Mouse (Mus musculus) bone marrow macrophage, adult 2 months (primary cell): ENCODE data around the gene Asah2. TPM values are rescaled to one million over a fixed set of nuclear protein-coding genes. Genes with fewer than 3 reads are reported as not detected.

Experiments used
- H3K27ac ChIP-seq: 2 replicates; pipeline ENCODE4 v1.5.1; 2012; ENCODE audit warnings: low read depth, low read length; ENCODE audit not compliant: insufficient read depth
- H3K4me1 ChIP-seq: 2 replicates; pipeline ENCODE4 v1.6.1; 2012; ENCODE audit warnings: low read length; ENCODE audit not compliant: control insufficient read depth, insufficient read depth
- H3K4me3 ChIP-seq: 2 replicates; pipeline ENCODE4 v1.5.1; 2012; ENCODE audit warnings: mild to moderate bottlenecking, low read length, moderate library complexity; ENCODE audit not compliant: insufficient read depth
- CTCF ChIP-seq: IDR thresholded peaks from 2 replicates; pipeline ENCODE4 v1.5.1; 2012; ENCODE audit warnings: low read depth, mild to moderate bottlenecking, low read length, moderate library complexity
- POLR2A ChIP-seq: IDR thresholded peaks from 2 replicates; pipeline ENCODE4 v1.6.1; 2012; ENCODE audit warnings: mild to moderate bottlenecking, low read depth, low read length, borderline replicate concordance
- polyA plus RNA-seq: library from polyadenylated mRNA; stranded (reverse); fragments of >200 nt; gene quantifications from 2 replicates; pipeline ENCODE4 v1.2.4, GENCODE M21; 2012; ENCODE audit not compliant: missing spikeins, insufficient read depth, insufficient read length

Asah2 gene
- polyA plus RNA-seq, 1 experiment: 11.3 TPM

DNA sequence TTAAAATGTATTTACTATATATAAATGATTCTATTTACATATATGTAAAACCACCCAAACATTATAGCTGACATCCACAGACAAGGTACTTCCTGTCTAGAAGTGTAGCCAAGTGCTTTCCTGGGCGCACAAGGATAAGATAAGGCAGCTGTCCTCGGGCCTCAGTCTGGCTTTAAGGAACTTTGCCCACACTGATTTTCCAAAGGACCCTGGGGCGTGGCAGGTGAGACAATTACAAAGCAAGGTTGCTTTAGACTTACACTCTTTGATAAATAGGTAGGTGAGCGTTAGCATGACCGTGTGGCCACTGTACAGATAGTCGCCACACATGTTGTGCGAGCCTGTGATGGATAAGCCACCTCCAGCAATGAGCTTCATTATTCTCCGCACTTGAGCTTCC, 21.3 kb upstream of the Asah2 start:
- H3K4me1 ChIP-seq: no peaks in the 10 kb centered on the region
- H3K27ac ChIP-seq: no peak overlapping the region
- H3K4me3 ChIP-seq: no peak overlapping the region
- TF ChIP-seq POLR2A (no peak), CTCF (no peak)

- H3K27ac ChIP-seq: no peak overlapping the region
- no peak overlapping the region for H3K4me3 ChIP-seq
- TF ChIP-seq POLR2A (no peak), CTCF (no peak)
These were observed 19.3 kb upstream of the Asah2 start for GRCm38 (mm10) chr19:32127180-32127850.

GRCm38 (mm10) chr19:32124155-32124554, 16.1 kb upstream of the Asah2 start:
- TF ChIP-seq CTCF: no peak
- no peak for TF ChIP-seq POLR2A
- H3K27ac ChIP-seq: no peak overlapping the region
- no peaks in the 10 kb centered on the region for H3K4me1 ChIP-seq
- H3K4me3 ChIP-seq: no peak overlapping the region

More at GRCm38 (mm10) chr19:32127180-32127850, 19.3 kb upstream of the Asah2 start:
- H3K4me1 ChIP-seq: no peaks in the 10 kb centered on the region

GRCm38 (mm10) chr19:32123196-32123595, 15.2 kb upstream of the Asah2 start:
- Histone ChIP-seq H3K27ac (no peak overlapping the region), H3K4me1 (no peaks in the 10 kb centered on the region)
- TF ChIP-seq POLR2A: no peak
- TF ChIP-seq CTCF: no peak

GRCm38 (mm10) chr19:32120798-32121197, 12.8 kb upstream of the Asah2 start:
- TF ChIP-seq CTCF (no peak), POLR2A (no peak)
- Histone ChIP-seq H3K4me1 (no peaks in the 10 kb centered on the region), H3K27ac (no peak overlapping the region), H3K4me3 (no peak overlapping the region)

More at GRCm38 (mm10) chr19:32123196-32123595, 15.2 kb upstream of the Asah2 start:
- no peak overlapping the region for H3K4me3 ChIP-seq

- no peak overlapping the region for H3K27ac ChIP-seq
- H3K4me1 ChIP-seq: no peaks in the 10 kb centered on the region
- TF ChIP-seq CTCF (no peak), POLR2A (no peak)
- no peak overlapping the region for H3K4me3 ChIP-seq
These were observed 11.7 kb upstream of the Asah2 start for GRCm38 (mm10) chr19:32119666-32120065.

DNA sequence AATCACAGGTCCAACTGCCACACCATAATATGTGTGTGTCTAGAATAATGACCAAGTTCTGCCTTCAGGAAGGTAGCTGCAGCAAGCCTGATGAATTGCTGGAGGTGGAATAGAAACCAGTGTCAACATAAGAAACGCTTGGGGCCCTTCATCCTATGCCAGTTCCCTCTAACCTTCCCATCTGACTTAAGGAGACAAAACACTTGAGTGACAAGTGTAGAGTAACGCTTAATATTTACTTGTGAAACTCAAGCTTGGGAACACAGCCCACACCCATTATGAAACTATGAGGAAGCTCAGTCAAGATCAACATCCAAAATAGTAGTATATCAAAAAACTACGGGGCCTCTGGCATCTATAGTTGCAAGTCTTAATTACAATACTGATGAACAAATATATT, 10.5 kb upstream of the Asah2 start:
- Histone ChIP-seq H3K27ac (no peak overlapping the region), H3K4me1 (peaks cover 2% of the 10 kb centered on the region), H3K4me3 (no peak overlapping the region)
- no peak for TF ChIP-seq CTCF

DNA sequence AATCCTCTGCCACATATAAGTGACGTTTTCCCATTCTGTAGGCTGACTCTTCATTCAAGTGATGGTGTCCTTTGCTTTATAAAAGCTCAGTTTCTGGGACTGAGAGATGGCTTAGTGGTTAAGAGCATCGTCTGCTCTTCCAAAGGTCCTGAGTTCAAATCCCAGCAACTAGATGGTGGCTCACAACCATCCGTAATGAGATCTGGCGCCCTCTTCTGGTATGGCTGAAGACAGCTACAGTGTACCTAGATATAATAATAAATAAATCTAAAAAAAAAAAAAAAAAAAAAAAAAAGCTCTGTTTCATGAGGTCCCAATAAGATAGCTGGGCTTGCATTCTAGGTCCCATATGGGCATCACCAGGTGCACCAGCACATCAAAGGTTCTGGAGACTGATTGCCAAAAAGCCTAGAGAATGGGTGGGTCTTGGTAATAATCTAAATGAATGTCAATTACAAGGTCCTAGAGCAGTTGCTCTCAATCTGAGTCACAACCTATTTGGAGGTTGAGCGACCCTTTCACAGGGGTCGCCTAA, 9.5 kb upstream of the Asah2 start:
- TF ChIP-seq CTCF (peak; percentile 16; the same call in 1 of the 2 replicates), POLR2A (no peak)
- H3K4me3 ChIP-seq: no peak overlapping the region
- no peak overlapping the region for H3K27ac ChIP-seq
- peaks cover 10% of the 10 kb centered on the region for H3K4me1 ChIP-seq

DNA sequence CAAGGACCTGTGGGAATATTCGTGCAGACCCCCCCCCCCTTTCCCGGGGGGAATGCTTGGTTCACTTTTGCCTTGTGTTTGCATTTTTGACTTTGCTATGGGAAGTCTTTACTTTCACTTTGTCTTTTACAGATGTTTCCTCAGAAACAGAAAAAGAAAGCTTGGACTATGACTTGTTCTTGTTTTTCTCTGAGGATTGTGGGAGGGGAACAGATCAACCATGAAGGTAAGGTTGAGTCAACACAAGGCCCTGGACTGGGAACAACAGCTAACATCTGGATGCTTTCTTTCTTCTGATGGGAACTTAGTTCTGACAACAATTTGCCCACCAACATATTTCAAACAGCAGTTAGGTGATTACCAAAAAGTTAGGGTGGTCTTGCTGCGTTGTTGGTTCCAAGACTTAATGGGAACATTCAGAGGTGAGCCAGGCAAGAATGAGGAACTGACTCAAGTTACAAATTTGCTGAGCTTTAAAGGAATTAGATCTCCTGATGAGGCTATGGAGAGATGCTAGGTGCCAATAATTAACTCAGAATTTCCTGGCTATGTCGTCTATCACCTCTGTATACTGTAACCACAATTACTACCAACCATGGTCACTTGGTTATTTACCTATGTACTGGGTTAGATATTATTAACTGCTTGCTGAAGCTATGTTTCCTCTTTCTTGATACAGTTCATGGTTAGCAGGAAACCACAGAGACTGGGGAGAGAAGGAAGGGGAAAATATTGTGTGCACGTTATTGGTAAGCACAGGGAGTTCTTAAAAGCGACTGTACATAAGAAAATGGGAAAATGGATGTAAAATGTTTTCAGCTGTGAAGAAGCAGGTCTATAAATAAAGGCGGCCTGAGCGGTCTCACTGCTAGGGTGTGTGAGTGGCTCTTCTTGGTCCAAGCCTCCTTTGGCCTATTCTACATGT, 4.1 kb upstream of the Asah2 start:
- peak overlapping the region; percentile 51 for H3K27ac ChIP-seq
- TF ChIP-seq POLR2A (no peak), CTCF (no peak)
- peaks cover 25% of the 10 kb centered on the region for H3K4me1 ChIP-seq
- no peak overlapping the region for H3K4me3 ChIP-seq

DNA sequence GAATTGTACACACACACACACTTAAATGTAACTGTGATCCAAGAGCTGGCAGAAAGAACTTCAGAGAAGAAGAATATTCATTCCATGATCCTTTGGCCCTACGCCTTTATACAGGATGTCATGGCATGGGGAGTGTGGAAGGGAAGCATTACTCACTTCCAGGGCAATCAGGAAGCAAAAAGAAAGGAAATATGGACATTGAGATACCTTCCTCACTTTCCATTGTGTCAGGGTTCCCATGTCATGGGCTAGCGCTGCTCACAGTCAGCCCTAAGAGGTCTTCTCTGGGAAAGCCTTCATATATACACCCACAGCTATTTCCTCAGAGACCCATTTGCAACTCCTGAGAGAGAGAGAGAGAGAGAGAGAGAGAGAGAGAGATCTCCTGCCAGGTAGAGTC, 1.3 kb downstream of the Asah2 start:
- Histone ChIP-seq H3K4me1 (peaks cover 16% of the 10 kb centered on the region), H3K4me3 (no peak overlapping the region), H3K27ac (no peak overlapping the region)
- TF ChIP-seq POLR2A: no peak
- TF ChIP-seq CTCF: no peak
